8 mouse cellular contexts compared by ENCODE assay signal in genomic region chr9:103111621-103112470, GRCm38 (mm10). TPM values are rescaled to one million over a fixed set of nuclear protein-coding genes. Genes with fewer than 3 reads are reported as not detected.
DNase-seq lines count a peak whose midpoint lies in the region; ATAC-seq and TF ChIP-seq lines count a peak whose summit lies in the region.

Gene Rab6b (plus strand): TSS chr9:103111787.

- peak within 1 kb of the TSS; percentile 47 for H3K27ac ChIP-seq in kidney, adult 2 months (ENCODE audit: insufficient read depth, low read depth, low read length)
- 0 out of 2 replicates have a peak within 1 kb of the TSS, but pooled peaks have one; percentile 13 for H3K27ac ChIP-seq in intestine, embryonic 15.5 days
- no peak within 1 kb of the TSS for H3K27ac ChIP-seq in limb, embryonic 14.5 days (replicated peaks; ENCODE audit: low read depth, low read length)
- H3K27ac ChIP-seq in midbrain, embryonic 16.5 days (ENCODE audit: low read length): peak within 1 kb of the TSS; percentile 95

- no peak for TF ChIP-seq CTCF in kidney, adult 2 months (conservative IDR thresholded peaks at IDR 0.05; ENCODE audit: insufficient read depth, insufficient read length, low read depth, low read length)

- WGBS in kidney, adult 2 months: under 1% methylated on average over 69 of the region's 81 CpGs
- 2% methylated on average over 51 of the region's 81 CpGs for WGBS in intestine, embryonic 15.5 days
- under 1% methylated on average over 62 of the region's 81 CpGs for WGBS in limb, embryonic 14.5 days
- under 1% methylated on average over 57 of the region's 81 CpGs for WGBS in midbrain, embryonic 16.5 days

- H3K4me2 ChIP-seq in intestine, embryonic 15.5 days (replicated peaks): peak within 1 kb of the TSS; percentile 97
- peak within 1 kb of the TSS; percentile 94 for H3K4me2 ChIP-seq in limb, embryonic 14.5 days (replicated peaks; ENCODE audit: low read depth, low read length, severe bottlenecking)
- peak within 1 kb of the TSS; percentile 76 for H3K4me2 ChIP-seq in midbrain, embryonic 16.5 days (ENCODE audit: low read length)

- H3K4me1 ChIP-seq in kidney, adult 2 months (ENCODE audit: control insufficient read depth, insufficient read depth, low read length): 0 out of 2 replicates have a peak, but pooled peaks cover 2% of the 10 kb centered on the region
- peaks cover 20% of the 10 kb centered on the region for H3K4me1 ChIP-seq in intestine, embryonic 15.5 days (replicated peaks)
- H3K4me1 ChIP-seq in limb, embryonic 14.5 days (ENCODE audit: control insufficient read depth, insufficient read depth, low read length): peaks cover 12% of the 10 kb centered on the region
- H3K4me1 ChIP-seq in midbrain, embryonic 16.5 days (ENCODE audit: control insufficient read depth, insufficient read depth, low read length): peaks cover 36% of the 10 kb centered on the region

- peak within 1 kb of the TSS; percentile 68 for H3K9ac ChIP-seq in intestine, embryonic 15.5 days
- peak within 1 kb of the TSS; percentile 69 for H3K9ac ChIP-seq in limb, embryonic 14.5 days (ENCODE audit: low read depth, low read length, severe bottlenecking)
- H3K9ac ChIP-seq in midbrain, embryonic 16.5 days (ENCODE audit: low read depth, low read length): peak within 1 kb of the TSS; percentile 97

- H3K4me3 ChIP-seq in kidney, adult 2 months (ENCODE audit: insufficient read depth, low read depth, low read length): peak within 1 kb of the TSS; percentile 68
- H3K4me3 ChIP-seq in intestine, embryonic 15.5 days (replicated peaks): peak within 1 kb of the TSS; percentile 63
- H3K4me3 ChIP-seq in limb, embryonic 14.5 days (replicated peaks; ENCODE audit: low read length): peak within 1 kb of the TSS; percentile 71
- peak within 1 kb of the TSS; percentile 89 for H3K4me3 ChIP-seq in midbrain, embryonic 16.5 days (ENCODE audit: low read depth, low read length)

- no peaks in the 10 kb centered on the region for H3K9me3 ChIP-seq in intestine, embryonic 15.5 days
- H3K9me3 ChIP-seq in limb, embryonic 14.5 days (ENCODE audit: control insufficient read depth, low read length): no peaks in the 10 kb centered on the region
- no peaks in the 10 kb centered on the region for H3K9me3 ChIP-seq in midbrain, embryonic 16.5 days (replicated peaks; ENCODE audit: control insufficient read depth, low read length, poor library complexity, severe bottlenecking)

- TF ChIP-seq POLR2A in kidney, adult 2 months (IDR thresholded peaks at IDR 0.05; ENCODE audit: low read depth, low read length): no peak
- TF ChIP-seq POLR2A in limb, embryonic 14.5 days (IDR thresholded peaks at IDR 0.05; ENCODE audit: borderline replicate concordance, extremely low read depth, insufficient read depth, insufficient read length): no peak

- ATAC-seq in intestine, embryonic 15.5 days: peak; percentile 69
- peak; percentile 75 for ATAC-seq in limb, embryonic 14.5 days (ENCODE audit: low FRiP score, low read depth)
- ATAC-seq in midbrain, embryonic 16.5 days: peak; percentile 80

- H3K36me3 ChIP-seq in kidney, adult 2 months (ENCODE audit: control insufficient read depth, insufficient read depth, low read length): no peaks in the 10 kb centered on the region
- no peaks in the 10 kb centered on the region for H3K36me3 ChIP-seq in intestine, embryonic 15.5 days
- no peaks in the 10 kb centered on the region for H3K36me3 ChIP-seq in limb, embryonic 14.5 days (ENCODE audit: control insufficient read depth, insufficient read depth, low read length)
- no peaks in the 10 kb centered on the region for H3K36me3 ChIP-seq in midbrain, embryonic 16.5 days (ENCODE audit: control insufficient read depth, insufficient read depth, low read length)

- H3K27me3 ChIP-seq in kidney, adult 2 months (replicated peaks; ENCODE audit: control insufficient read depth, insufficient read depth, low read length): no peaks in the 10 kb centered on the region
- H3K27me3 ChIP-seq in intestine, embryonic 15.5 days (replicated peaks): peaks cover 47% of the 10 kb centered on the region
- H3K27me3 ChIP-seq in limb, embryonic 14.5 days (ENCODE audit: control insufficient read depth, insufficient read depth, low read length): peaks cover 35% of the 10 kb centered on the region
- H3K27me3 ChIP-seq in midbrain, embryonic 16.5 days (ENCODE audit: control insufficient read depth, insufficient read depth, low read depth, low read length): no peaks in the 10 kb centered on the region

- no peak for DNase-seq in kidney, adult 2 months
- no peak for DNase-seq in kidney, adult 9 months
- DNase-seq in cerebellum, adult 9-11 months: peak; percentile 90
- DNase-seq in frontal cortex, postnatal 25 days (ENCODE audit: low spot score in 2 of 2): peak; percentile 48 to 55
- peak; percentile 67 for DNase-seq in limb, embryonic 14.5 days (ENCODE audit: low spot score)
- peak; percentile 62 for DNase-seq in testis, postnatal 10 days (ENCODE audit: low spot score)

RNA-seq across cellular contexts. Expression of gene Rab6b, which starts in this region (rescaled TPM):
- 2.7 and 3.8 TPM in 2 replicates for polyA plus RNA-seq in kidney, adult 2 months (2012; rRNA removed)
- polyA plus RNA-seq in intestine, embryonic 15.5 days (2015; fragmentation: Nextera tagmentation; extraction: Ambion mirVana): 5.7 and 5.9 TPM in 2 replicates
- 8.1 and 9.6 TPM in 2 replicates for polyA plus RNA-seq in limb, embryonic 14.5 days (2012; rRNA removed)
- 3.5 and 4.2 TPM in 2 replicates for polyA plus RNA-seq in limb, embryonic 14.5 days (2014; fragmentation: Nextera tagmentation; extraction: Ambion mirVana)
- 108 and 126 TPM in 2 replicates for polyA plus RNA-seq in midbrain, embryonic 16.5 days (2015; fragmentation: Nextera tagmentation; extraction: Ambion mirVana)

Comparison
In these comparisons a context has a peak if more than half of its experiments do, and no peak if none do; other contexts are left out.
1. RNA of gene Rab6b (polyA plus RNA-seq): 108 to 126 TPM in midbrain, embryonic 16.5 days; 3.5 to 9.6 TPM in limb, embryonic 14.5 days, 5.7 to 5.9 TPM in intestine, embryonic 15.5 days and 2.7 to 3.8 TPM in kidney, adult 2 months; every median in the first group is over 10 times any median in the second.
2. DNase-seq: peak in cerebellum, adult 9-11 months (single experiment), frontal cortex, postnatal 25 days (2 of 2), limb, embryonic 14.5 days (single experiment) and testis, postnatal 10 days (single experiment); none in kidney, adult 2 months (single experiment) and kidney, adult 9 months (single experiment).
3. Peak in every context shown above with its lines, with median percentiles within 50 percentile points of each other: H3K4me3 ChIP-seq, ATAC-seq, H3K4me2 ChIP-seq and H3K9ac ChIP-seq.